Mouse (Mus musculus): ENCODE data around the gene Pbp2.

DNA sequence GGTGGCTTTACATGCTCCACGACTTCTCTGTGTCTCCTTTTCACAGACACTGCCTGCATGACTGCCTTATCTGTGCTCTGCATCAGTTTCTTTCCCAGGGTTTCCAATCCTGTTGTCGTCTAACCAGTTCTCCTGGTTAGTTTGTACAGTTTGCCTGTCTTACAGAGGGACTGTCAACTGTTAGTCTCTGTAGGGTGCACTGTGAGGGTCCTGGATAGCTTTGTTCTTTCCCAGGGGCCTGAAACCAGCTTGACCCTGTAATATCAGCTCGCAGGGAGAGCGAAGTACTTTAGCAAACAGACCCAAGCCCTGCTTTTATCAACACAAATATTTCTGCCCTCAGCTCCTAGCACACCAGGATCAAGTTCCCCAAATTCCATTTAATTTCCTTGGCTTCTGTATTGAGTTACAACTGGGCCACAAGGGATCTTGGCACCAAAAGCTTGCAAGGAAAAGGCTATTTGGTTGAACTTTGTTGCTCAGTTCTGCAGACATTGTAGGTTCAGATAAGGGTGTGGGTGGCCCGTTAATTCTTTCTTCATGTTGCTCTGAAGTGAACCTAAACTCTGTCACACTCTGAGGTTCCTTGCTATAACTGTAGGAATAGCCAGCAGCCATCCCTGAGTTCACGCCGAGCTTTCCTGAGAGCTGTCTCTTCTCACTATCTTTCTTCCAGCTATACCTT is 5.5 kb downstream of the Pbp2 start:
- no peak for TF ChIP-seq CTCF (IDR thresholded peaks at IDR 0.05; ENCODE audit: control insufficient read depth, insufficient read depth, low read length)
- TF ChIP-seq POLR2A (IDR thresholded peaks at IDR 0.05; ENCODE audit: borderline replicate concordance, control insufficient read depth, low read depth, low read length) = no peak
